Comparison of ENCODE assay signal across 29 mouse cellular contexts in the genomic region with DNA sequence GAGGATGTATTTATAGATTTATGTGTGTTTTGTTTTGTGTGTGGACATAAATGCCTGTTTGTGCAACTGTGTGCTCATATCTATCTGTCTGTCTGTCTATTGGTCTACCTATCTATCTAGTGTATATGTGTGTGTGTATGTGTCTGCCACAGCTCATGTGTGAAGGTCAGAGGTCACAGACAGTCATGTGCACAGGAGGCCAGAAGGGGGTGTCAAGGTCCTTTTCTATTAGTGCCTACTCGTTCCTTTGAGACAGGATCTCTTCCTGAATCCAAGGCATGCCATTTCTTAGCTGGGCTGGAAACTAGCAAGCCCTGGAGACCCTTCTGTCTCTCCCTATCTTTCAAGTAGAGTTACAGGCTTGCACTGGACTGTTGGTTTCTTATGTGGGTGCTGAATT.
A peak's percentile ranks its signal among the peaks of the same experiment; 100 is the strongest.
DNase-seq lines count a peak whose midpoint lies in the region; ATAC-seq and TF ChIP-seq lines count a peak whose summit lies in the region.
"Had no signal": no experiment of that assay in that cellular context is flagged by ENCODE, and none has a peak within 500 bp of the region (broad histone marks: within the 10 kb centered on the region; RNA-seq: fewer than 3 reads in every experiment).

No protein-coding gene starts in this region.

- H3K4me2 ChIP-seq in hindbrain, postnatal 0 days (ENCODE audit: low read depth, low read length): no peak overlapping the region
- H3K4me2 ChIP-seq in lung, postnatal 0 days (replicated peaks; ENCODE audit: low read depth, low read length): no peak overlapping the region
- H3K4me2 ChIP-seq: embryonic facial prominence, embryonic 12.5 days; embryonic facial prominence, embryonic 15.5 days; forebrain, embryonic 13.5 days; heart, embryonic 13.5 days; hindbrain, embryonic 12.5 days; hindbrain, embryonic 15.5 days had no signal

- 73% methylated on average over 1 of the region's 1 CpGs for WGBS in hindbrain, postnatal 0 days
- WGBS in hindbrain, embryonic 10.5 days: 86% methylated on average over 1 of the region's 1 CpGs
- 73% methylated on average over 1 of the region's 1 CpGs for WGBS in lung, postnatal 0 days

- H3K9ac ChIP-seq in hindbrain, postnatal 0 days (replicated peaks; ENCODE audit: low read length): no peak overlapping the region
- H3K9ac ChIP-seq in lung, postnatal 0 days (replicated peaks; ENCODE audit: low read depth): no peak overlapping the region
- H3K9ac ChIP-seq: embryonic facial prominence, embryonic 12.5 days; embryonic facial prominence, embryonic 15.5 days; forebrain, embryonic 13.5 days; heart, embryonic 13.5 days; hindbrain, embryonic 12.5 days; hindbrain, embryonic 15.5 days had no signal

- TF ChIP-seq CTCF in hindbrain, postnatal 0 days (IDR thresholded peaks at IDR 0.05; ENCODE audit: low read depth): 0 out of 2 replicates have a peak, but pooled peaks have one; percentile 7
- 0 out of 2 replicates have a peak, but pooled peaks have one; percentile 14 for TF ChIP-seq CTCF in lung, postnatal 0 days (IDR thresholded peaks at IDR 0.05)

- no peaks in the 10 kb centered on the region for H3K4me1 ChIP-seq in hindbrain, postnatal 0 days (ENCODE audit: insufficient read depth, low read length)
- H3K4me1 ChIP-seq in hindbrain, embryonic 10.5 days (replicated peaks): peaks cover 44% of the 10 kb centered on the region
- no peaks in the 10 kb centered on the region for H3K4me1 ChIP-seq in lung, postnatal 0 days (ENCODE audit: insufficient read depth, low read depth, low read length)
- H3K4me1 ChIP-seq: embryonic facial prominence, embryonic 12.5 days had no signal

- no peaks in the 10 kb centered on the region for H3K27me3 ChIP-seq in hindbrain, postnatal 0 days (ENCODE audit: insufficient read depth, low read length)
- peaks cover 5% of the 10 kb centered on the region; the same call in 1 of the 2 replicates for H3K27me3 ChIP-seq in hindbrain, embryonic 10.5 days (ENCODE audit: insufficient read depth, poor library complexity, severe bottlenecking)
- no peaks in the 10 kb centered on the region for H3K27me3 ChIP-seq in lung, postnatal 0 days (replicated peaks; ENCODE audit: insufficient read depth, low read length)
- H3K27me3 ChIP-seq: embryonic facial prominence, embryonic 12.5 days; embryonic facial prominence, embryonic 15.5 days; forebrain, embryonic 13.5 days; heart, embryonic 13.5 days; hindbrain, embryonic 12.5 days; hindbrain, embryonic 15.5 days had no signal

- ATAC-seq in hindbrain, postnatal 0 days: no peak
- no peak for ATAC-seq in lung, postnatal 0 days
- ATAC-seq: forebrain, embryonic 13.5 days; forebrain, embryonic 16.5 days had no signal

- DNase-seq in hindbrain, postnatal 0 days (ENCODE audit: low spot score): no peak
- DNase-seq in hindbrain, embryonic 10.5 days (ENCODE audit: low spot score): no peak
- no peak for DNase-seq in lung, postnatal 0 days (ENCODE audit: low spot score)
- no peak for DNase-seq in lung, postnatal 25 days (ENCODE audit: low spot score)
- peak; percentile 52 for DNase-seq in R1 (ENCODE audit: low read depth, low spot score)
- DNase-seq in Muller cell, postnatal 12 days (ENCODE audit: inconsistent ontology term): no peak
- no peak for DNase-seq in cerebellum, adult 11 months
- DNase-seq: adrenal gland, adult 8-10 months; adrenal gland, postnatal 25 days; B cell, adult 2 months; cerebellum, adult 2 months; cerebellum, adult 9-11 months; cerebellum, postnatal 25 days; gastrocnemius, postnatal 10 days; gastrocnemius, postnatal 36 days; heart, adult 2 months; heart, postnatal 14 days; heart, postnatal 4 days; kidney, adult 11 months; kidney, adult 8-10 months had no signal

- H3K27ac ChIP-seq in hindbrain, postnatal 0 days: no peak overlapping the region
- no peak overlapping the region for H3K27ac ChIP-seq in hindbrain, embryonic 10.5 days
- no peak overlapping the region for H3K27ac ChIP-seq in lung, postnatal 0 days (ENCODE audit: low read length)
- H3K27ac ChIP-seq: embryonic facial prominence, embryonic 12.5 days; embryonic facial prominence, embryonic 15.5 days; forebrain, embryonic 13.5 days; heart, adult 2 months; heart, embryonic 10.5 days; heart, embryonic 13.5 days; hindbrain, embryonic 12.5 days; hindbrain, embryonic 15.5 days had no signal

- H3K36me3 ChIP-seq in hindbrain, postnatal 0 days (ENCODE audit: insufficient read depth, low read length): no peaks in the 10 kb centered on the region
- H3K36me3 ChIP-seq in hindbrain, embryonic 10.5 days: no peaks in the 10 kb centered on the region
- no peaks in the 10 kb centered on the region for H3K36me3 ChIP-seq in lung, postnatal 0 days (ENCODE audit: insufficient read depth, low read length)
- H3K36me3 ChIP-seq: embryonic facial prominence, embryonic 12.5 days; embryonic facial prominence, embryonic 15.5 days; G1E; heart, embryonic 10.5 days; heart, embryonic 13.5 days; hindbrain, embryonic 12.5 days; hindbrain, embryonic 15.5 days had no signal

- TF ChIP-seq EP300 in lung, postnatal 0 days (IDR thresholded peaks at IDR 0.05): no peak

- no peaks in the 10 kb centered on the region for H3K9me3 ChIP-seq in hindbrain, postnatal 0 days (ENCODE audit: low read length)
- H3K9me3 ChIP-seq in hindbrain, embryonic 10.5 days: no peaks in the 10 kb centered on the region
- H3K9me3 ChIP-seq in lung, postnatal 0 days (ENCODE audit: low read length): no peaks in the 10 kb centered on the region
- H3K9me3 ChIP-seq: embryonic facial prominence, embryonic 12.5 days; embryonic facial prominence, embryonic 15.5 days; forebrain, embryonic 13.5 days; G1E; heart, embryonic 10.5 days; heart, embryonic 13.5 days; hindbrain, embryonic 12.5 days; hindbrain, embryonic 15.5 days had no signal

- no peak overlapping the region for H3K4me3 ChIP-seq in hindbrain, postnatal 0 days (ENCODE audit: low read length)
- H3K4me3 ChIP-seq in hindbrain, embryonic 10.5 days: no peak overlapping the region
- H3K4me3 ChIP-seq in lung, postnatal 0 days (ENCODE audit: low read depth, low read length): no peak overlapping the region
- H3K4me3 ChIP-seq: embryonic facial prominence, embryonic 12.5 days; embryonic facial prominence, embryonic 15.5 days; forebrain, embryonic 13.5 days; heart, adult 2 months; heart, embryonic 10.5 days; heart, embryonic 13.5 days; hindbrain, embryonic 12.5 days; hindbrain, embryonic 15.5 days had no signal
